Mouse (Mus musculus) left cerebral cortex, adult 2 months (tissue): ENCODE data around the gene Galnt6. TPM values are rescaled to one million over a fixed set of nuclear protein-coding genes. Genes with fewer than 3 reads are reported as not detected.

Experiments used
- DNase-seq, 2 experiments: peaks; one replicate each; pipeline ENCODE4 v3.0.0; 2021 to 2022; ENCODE audit warnings: low spot score in 2 of 2, mixed read lengths in 1 of 2; ENCODE audit errors: extremely low spot score in 1 of 2
- H3K27ac ChIP-seq: fragments of 200-600 bp; 2 replicates; pipeline ENCODE4 v1.8.1; 2022
- H3K4me3 ChIP-seq: fragments of 200-600 bp; 2 replicates; pipeline ENCODE4 v1.8.1; 2022
- CTCF ChIP-seq: fragments of 200-600 bp; IDR thresholded peaks from 2 replicates; pipeline ENCODE4 v1.8.1; 2022; ENCODE audit warnings: antibody characterized with exemption, mild to moderate bottlenecking, moderate library complexity
- intact Hi-C: fragments of 180-260 bp; cut with DNase I; formaldehyde crosslinking; loops from one replicate; pipeline ENCODE4 v1.15.1; 2025
- microRNA-seq, 2 experiments: library from miRNA; unstranded; fragments of <30 nt; microRNA quantifications; one replicate each; pipeline ENCODE4 v1.2.0; 2021
- total RNA-seq, 2 experiments: library from RNA; stranded (reverse); gene quantifications; 2 replicates each; pipeline ENCODE4 v1.2.3; 2021

Gene Galnt6
- total RNA-seq, 2 experiments from 2014 or later = 4.8 to 4.9 TPM

- Histone ChIP-seq H3K27ac (no peak overlapping the region), H3K4me3 (no peak overlapping the region)
- no peak for TF ChIP-seq CTCF
- intact Hi-C loops = no loop called here
- no peak for DNase-seq
Measured at GRCm38 (mm10) chr15:100664813-100665274, 64.3 kb downstream of the Galnt6 start.

- intact Hi-C loops = no loop called here
- TF ChIP-seq CTCF = no peak
- Histone ChIP-seq H3K27ac (no peak overlapping the region), H3K4me3 (no peak overlapping the region)
- DNase-seq = no peak
Measured at GRCm38 (mm10) chr15:100660805-100661204, 68.4 kb downstream of the Galnt6 start.

- no peak for DNase-seq
- intact Hi-C loops = no loop called here
- no peak for TF ChIP-seq CTCF
- Histone ChIP-seq H3K27ac (no peak overlapping the region), H3K4me3 (no peak overlapping the region)
Measured at GRCm38 (mm10) chr15:100660306-100660705, 68.9 kb downstream of the Galnt6 start.

- Histone ChIP-seq H3K27ac (no peak overlapping the region), H3K4me3 (no peak overlapping the region)
- intact Hi-C loops = no loop called here
- no peak for DNase-seq
- TF ChIP-seq CTCF = no peak
Measured at GRCm38 (mm10) chr15:100655201-100655600, 74.0 kb downstream of the Galnt6 start.

GRCm38 (mm10) chr15:100654271-100654670, 74.9 kb downstream of the Galnt6 start:
- intact Hi-C loops = no loop called here
- no peak for DNase-seq
- no peak for TF ChIP-seq CTCF
- Histone ChIP-seq H3K4me3 (no peak overlapping the region), H3K27ac (no peak overlapping the region)

DNA sequence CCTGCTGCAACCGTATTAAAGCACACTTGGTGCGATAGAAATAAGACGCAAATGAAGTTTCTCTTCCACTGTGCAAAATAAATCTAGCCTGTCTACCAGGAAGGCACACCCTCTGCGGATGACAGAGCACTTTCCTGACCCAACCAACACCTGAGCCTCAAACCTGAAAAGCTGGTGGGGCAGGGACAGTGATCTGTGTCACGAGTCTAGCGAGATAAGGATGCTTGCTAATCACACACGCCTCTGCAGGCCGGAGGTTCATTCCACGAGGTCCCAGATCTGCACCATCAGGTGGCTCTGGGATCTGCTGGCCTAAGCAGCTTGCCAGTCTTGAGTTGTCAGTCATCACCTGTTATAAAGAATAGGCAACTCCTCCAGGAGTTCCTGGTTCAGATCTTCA, 77.6 kb downstream of the Galnt6 start:
- TF ChIP-seq CTCF = no peak

DNA sequence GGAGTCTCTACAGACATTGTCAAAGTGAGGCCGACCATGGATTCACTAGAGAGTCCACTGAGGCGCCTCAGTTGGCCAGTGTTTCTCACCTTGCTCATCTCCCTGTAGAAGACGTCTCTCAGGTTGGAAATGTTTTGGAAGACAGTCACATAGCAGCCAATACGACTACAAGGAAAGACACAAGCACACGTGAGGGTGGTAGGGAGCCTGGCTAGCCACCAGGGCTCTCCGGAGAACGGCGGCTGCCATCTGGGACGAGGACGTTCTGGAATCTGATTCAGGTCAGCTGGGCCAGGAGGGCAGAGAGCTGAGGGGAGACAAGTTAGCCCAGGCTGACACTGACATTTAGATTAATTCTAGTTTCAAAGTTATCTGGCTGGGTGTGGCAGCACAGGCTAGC, 79.1 kb downstream of the Galnt6 start:
- Histone ChIP-seq H3K4me3 (no peak overlapping the region), H3K27ac (no peak overlapping the region)
- DNase-seq = no peak
- no peak for TF ChIP-seq CTCF
- intact Hi-C loops = no loop called here

More for the DNA sequence above, 77.6 kb downstream of the Galnt6 start:
- DNase-seq = no peak
- intact Hi-C loops = no loop called here
- no peak overlapping the region for H3K4me3 ChIP-seq
- no peak overlapping the region for H3K27ac ChIP-seq

DNA sequence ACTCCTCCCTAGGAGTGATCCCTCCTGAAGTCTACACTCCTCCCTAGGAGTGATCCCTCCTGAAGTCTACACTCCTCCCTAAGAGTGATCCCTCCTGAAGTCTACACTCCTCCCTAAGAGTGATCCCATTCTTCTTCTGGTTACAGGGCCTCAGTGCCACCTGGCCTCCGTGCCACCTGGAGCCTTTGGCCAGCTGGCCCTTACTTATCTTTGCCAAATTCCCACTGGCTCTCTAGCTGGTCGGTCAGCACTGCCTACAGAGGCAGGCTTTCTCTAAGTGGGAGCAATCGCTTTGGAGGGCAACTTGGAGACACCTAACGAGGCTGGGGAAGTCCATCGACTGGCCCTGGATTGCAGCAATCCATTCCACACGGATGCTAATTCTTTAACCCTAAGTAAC, 83.0 kb downstream of the Galnt6 start:
- no peak for TF ChIP-seq CTCF
- Histone ChIP-seq H3K27ac (no peak overlapping the region), H3K4me3 (no peak overlapping the region)
- DNase-seq = no peak
- intact Hi-C loops = no loop called here

DNA sequence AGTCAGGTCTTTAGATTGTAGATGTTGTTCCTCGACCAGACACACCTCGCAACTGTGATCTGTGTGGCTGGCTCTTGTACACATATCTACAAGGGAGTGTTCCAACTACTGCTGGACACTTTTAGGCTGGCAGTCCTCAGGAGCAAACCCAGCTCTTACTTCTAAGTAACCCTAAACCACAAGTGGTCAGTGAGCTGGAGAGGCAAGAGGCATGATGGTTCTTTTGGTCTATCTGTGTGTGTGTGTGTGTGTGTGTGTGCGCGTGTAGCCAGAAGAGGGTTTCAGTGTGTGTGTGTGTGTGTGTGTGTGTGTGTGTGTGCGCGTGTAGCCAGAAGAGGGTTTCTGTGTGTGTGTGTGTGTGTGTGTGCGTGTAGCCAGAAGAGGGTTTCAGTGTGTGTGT, 86.7 kb downstream of the Galnt6 start:
- H3K27ac ChIP-seq = no peak overlapping the region
- no peak overlapping the region for H3K4me3 ChIP-seq
- intact Hi-C loops = no loop called here
- DNase-seq = no peak
- no peak for TF ChIP-seq CTCF

Small RNA genes lying within 50 kb of the gene (microRNA-seq; reads per million reads assigned to microRNA genes)
- 0 to 0.24 reads per million in 2 experiments for gene Mir6961

Other genes starting within 250 kb of the Galnt6 start
- 10 to 100 TPM; 35.3 to 36.3 TPM for gene Csrnp2, start 233.9 kb downstream of the Galnt6 start, total RNA-seq
- gene Tfcp2, start 177.4 kb downstream of the Galnt6 start, total RNA-seq = 10 to 100 TPM; 26.8 to 27.9 TPM
- 100 to 1,000 TPM; 139 to 144 TPM for gene Pou6f1, start 129.4 kb downstream of the Galnt6 start, total RNA-seq
- gene Dazap2, start 114.0 kb downstream of the Galnt6 start, total RNA-seq = 100 to 1,000 TPM; 108 to 109 TPM
- 1 to 10 TPM; 1.6 to 2.9 TPM for gene Smagp, start 92.4 kb downstream of the Galnt6 start, total RNA-seq
- 1 to 10 TPM; 3.5 to 6.2 TPM for gene Bin2, start 59.8 kb downstream of the Galnt6 start, total RNA-seq
- gene Cela1, start 41.5 kb downstream of the Galnt6 start, total RNA-seq = 1 to 10 TPM; 2.4 to 3.3 TPM
- 10 to 100 TPM; 78.4 to 79.0 TPM for gene Slc4a8, start 32.4 kb upstream of the Galnt6 start, total RNA-seq
- gene Scn8a, start 140.5 kb upstream of the Galnt6 start, total RNA-seq = 100 to 1,000 TPM; 250 to 260 TPM